Mouse (Mus musculus): ENCODE data around the gene 9130230L23Rik. TPM values are rescaled to one million over a fixed set of nuclear protein-coding genes. Genes with fewer than 3 reads are reported as not detected.

Gene 9130230L23Rik
- polyA plus RNA-seq, 1 experiment from 2014 or later, result not detected

DNA sequence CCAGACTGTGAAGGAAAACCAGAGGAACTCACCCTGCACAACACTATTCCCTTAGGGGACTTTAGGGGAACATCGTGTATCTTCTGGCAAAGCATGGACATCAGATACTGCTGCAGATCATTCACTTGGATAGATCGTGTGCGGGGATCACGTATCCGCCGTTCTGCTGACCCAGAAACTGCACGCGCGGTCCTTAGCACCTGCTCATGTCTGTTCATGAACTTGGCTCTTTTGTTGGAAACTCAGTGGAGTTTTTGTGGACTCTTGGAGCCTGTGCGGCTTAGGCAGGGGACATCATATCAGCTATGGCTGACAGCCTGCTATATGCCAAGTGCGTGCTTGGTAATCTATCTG, 43.5 kb downstream of the 9130230L23Rik start:
- Histone ChIP-seq H3K9me3 (replicated peaks; ENCODE audit: control insufficient read depth, low read length, poor library complexity, severe bottlenecking) (no peaks in the 10 kb centered on the region), H3K4me1 (ENCODE audit: control insufficient read depth, insufficient read depth, low read length) (0 out of 2 replicates have a peak, but pooled peaks cover 2% of the 10 kb centered on the region), H3K27me3 (ENCODE audit: control insufficient read depth, insufficient read depth, low read depth, low read length) (no peaks in the 10 kb centered on the region), H3K27ac (ENCODE audit: low read length) (no peak overlapping the region), H3K9ac (ENCODE audit: low read depth, low read length) (no peak overlapping the region), H3K4me2 (ENCODE audit: low read length) (no peak overlapping the region), H3K4me3 (ENCODE audit: low read depth, low read length) (no peak overlapping the region), H3K36me3 (ENCODE audit: control insufficient read depth, insufficient read depth, low read length) (no peaks in the 10 kb centered on the region)
- ATAC-seq, result no peak
- WGBS, result 90% methylated on average over 11 of the region's 11 CpGs

DNA sequence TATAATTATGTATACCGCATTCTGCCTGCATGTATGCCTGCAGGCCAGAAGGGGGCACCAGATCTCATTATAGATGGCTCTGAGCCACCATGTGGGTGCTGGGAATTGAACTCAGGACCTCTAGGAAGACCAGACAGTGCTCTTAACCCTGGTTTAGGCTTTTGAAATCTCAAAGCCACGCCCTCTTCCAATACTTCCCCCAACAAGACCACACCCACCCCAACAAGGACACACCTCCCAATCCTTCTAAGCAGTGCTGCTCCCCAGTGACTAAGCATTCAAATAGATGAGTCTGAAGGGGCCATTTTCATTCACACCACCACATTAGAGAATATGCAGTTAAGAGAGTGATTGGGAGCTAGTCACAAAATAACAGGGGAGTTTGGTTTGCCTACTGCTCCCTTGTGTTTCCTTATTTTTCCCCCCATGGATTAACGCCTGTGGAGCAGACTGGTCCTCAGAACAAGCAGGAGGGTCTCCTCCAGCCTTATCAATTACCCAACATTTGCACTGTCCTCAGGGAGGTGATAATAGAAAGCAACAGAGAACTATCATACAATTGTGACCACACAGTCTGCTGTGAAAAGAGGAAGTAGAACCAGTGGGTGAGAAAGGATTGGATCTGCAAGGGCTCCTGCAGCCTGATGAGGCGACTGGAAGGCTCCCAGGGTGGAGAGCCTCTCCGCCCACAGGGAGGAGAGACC, 44.0 kb downstream of the 9130230L23Rik start:
- no peak for ATAC-seq
- Histone ChIP-seq H3K4me3 (ENCODE audit: low read depth, low read length) (no peak overlapping the region), H3K4me2 (ENCODE audit: low read length) (no peak overlapping the region), H3K27ac (ENCODE audit: low read length) (no peak overlapping the region), H3K27me3 (ENCODE audit: control insufficient read depth, insufficient read depth, low read depth, low read length) (no peaks in the 10 kb centered on the region), H3K36me3 (ENCODE audit: control insufficient read depth, insufficient read depth, low read length) (no peaks in the 10 kb centered on the region), H3K9ac (ENCODE audit: low read depth, low read length) (no peak overlapping the region), H3K4me1 (ENCODE audit: control insufficient read depth, insufficient read depth, low read length) (peaks cover 7% of the 10 kb centered on the region), H3K9me3 (replicated peaks; ENCODE audit: control insufficient read depth, low read length, poor library complexity, severe bottlenecking) (no peaks in the 10 kb centered on the region)
- 84% methylated on average over 5 of the region's 5 CpGs for WGBS

DNA sequence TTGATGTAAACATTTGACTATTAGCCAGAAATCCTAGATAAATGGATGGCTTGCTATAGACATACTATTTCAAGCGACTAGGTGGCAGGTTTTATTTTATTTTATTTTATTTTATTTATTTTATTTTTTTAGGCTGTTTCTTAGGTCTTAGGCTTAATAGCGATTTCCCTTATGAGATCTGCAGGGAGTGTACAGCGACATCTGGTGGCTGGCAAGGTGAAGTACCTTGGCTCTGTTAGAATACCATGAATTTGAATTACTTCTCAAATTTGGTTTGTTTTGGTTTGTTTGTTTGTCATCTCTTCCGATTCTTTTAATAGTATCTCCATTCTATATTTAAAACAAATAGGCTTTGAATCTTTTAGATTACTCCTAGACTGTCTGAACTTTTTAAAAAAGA, 45.5 kb downstream of the 9130230L23Rik start:
- H3K27me3 ChIP-seq (ENCODE audit: control insufficient read depth, insufficient read depth, low read depth, low read length), result no peaks in the 10 kb centered on the region
- H3K9me3 ChIP-seq (replicated peaks; ENCODE audit: control insufficient read depth, low read length, poor library complexity, severe bottlenecking), result no peaks in the 10 kb centered on the region
- no peak overlapping the region for H3K4me2 ChIP-seq (ENCODE audit: low read length)
- no peak for ATAC-seq
- H3K4me3 ChIP-seq (ENCODE audit: low read depth, low read length), result no peak overlapping the region
- H3K27ac ChIP-seq (ENCODE audit: low read length), result no peak overlapping the region
- H3K36me3 ChIP-seq (ENCODE audit: control insufficient read depth, insufficient read depth, low read length), result no peaks in the 10 kb centered on the region
- WGBS, result 7% methylated on average over 4 of the region's 4 CpGs
- peaks cover 13% of the 10 kb centered on the region for H3K4me1 ChIP-seq (ENCODE audit: control insufficient read depth, insufficient read depth, low read length)
- H3K9ac ChIP-seq (ENCODE audit: low read depth, low read length), result no peak overlapping the region

DNA sequence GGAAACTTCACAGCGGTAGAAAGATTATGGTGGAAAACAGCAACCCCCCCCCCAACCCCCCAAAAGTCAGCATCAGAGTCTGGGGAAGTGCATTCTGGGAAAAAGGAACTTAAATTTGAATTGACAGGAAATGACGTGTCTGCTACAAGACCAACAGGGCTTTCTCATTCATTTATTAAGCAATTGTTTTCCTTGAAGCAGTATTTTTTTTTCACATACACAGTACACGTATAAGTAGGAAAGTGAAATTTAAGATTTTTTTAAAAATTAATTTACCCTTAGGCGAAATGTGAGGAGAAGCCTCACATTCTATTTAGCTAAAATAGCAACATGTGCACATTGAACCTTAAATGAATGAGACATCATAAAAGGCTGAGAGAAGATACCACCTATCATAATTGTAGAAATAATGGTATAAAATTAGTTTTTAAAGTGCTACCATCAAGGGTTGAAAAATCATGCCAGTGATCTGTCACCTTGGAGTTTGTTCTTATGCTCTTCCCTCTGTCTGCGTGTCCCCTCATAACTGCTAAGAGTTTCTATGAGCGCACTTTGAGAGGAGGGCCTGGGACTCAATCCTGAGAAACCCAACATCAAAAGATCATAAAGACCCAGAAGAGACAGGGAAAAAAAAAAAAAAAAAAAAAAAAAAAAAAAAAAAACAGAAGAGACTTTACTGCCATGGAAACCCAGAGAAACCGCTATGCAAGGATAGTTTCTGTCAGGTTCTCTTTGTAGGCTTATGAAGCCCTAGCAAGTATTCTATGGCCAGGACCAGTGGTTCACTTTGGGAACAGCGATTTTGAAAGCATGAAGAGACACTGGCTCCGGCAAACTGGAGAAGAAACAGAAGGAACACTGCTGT, 47.7 kb downstream of the 9130230L23Rik start:
- Histone ChIP-seq H3K27ac (ENCODE audit: low read length) (peak overlapping the region; percentile 82; the same call in 1 of the 2 replicates), H3K36me3 (ENCODE audit: control insufficient read depth, insufficient read depth, low read length) (no peaks in the 10 kb centered on the region)

DNA sequence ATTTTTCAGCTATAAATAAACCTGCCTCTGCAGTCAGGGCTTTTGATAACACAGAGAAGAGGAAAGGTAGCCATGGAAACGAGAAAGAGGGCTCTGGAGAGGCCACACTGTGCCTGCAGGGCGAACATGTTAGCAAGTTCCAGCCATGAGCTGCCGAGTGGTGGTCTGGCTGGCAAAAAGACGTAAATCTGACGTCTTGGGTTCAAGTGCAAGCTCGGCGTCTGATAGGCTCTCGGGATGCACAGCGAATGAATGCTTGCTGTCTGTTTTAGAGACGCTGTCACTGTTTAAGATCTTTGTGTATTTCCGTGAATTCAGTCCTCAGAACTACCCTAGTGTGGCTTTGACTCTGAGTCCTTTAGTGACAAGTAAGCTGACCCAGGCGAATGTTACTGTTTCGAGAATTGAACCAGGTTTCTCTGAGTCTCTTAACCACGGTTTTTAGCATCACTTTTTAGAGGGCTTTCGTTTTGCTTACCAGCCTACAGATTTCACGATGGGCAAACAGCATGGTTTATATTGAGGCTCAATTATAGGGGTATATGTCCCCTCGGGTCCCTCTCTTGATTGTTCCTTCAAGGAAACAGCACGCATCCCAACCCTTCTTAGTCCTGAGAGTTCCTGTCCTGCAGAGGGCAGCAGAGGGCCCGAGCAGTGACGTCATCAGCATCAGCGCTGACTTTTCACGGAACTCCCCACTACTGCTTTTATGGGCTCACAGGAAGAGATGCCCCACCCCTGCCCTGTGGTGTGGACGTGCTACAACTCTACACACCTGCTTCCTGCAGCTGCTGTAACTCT, 48.5 kb downstream of the 9130230L23Rik start:
- H3K36me3 ChIP-seq (ENCODE audit: control insufficient read depth, insufficient read depth, low read length), result no peaks in the 10 kb centered on the region
- H3K4me3 ChIP-seq (ENCODE audit: low read depth, low read length), result peak overlapping the region; percentile 22
- ATAC-seq, result peak; percentile 69
- no peaks in the 10 kb centered on the region for H3K9me3 ChIP-seq (replicated peaks; ENCODE audit: control insufficient read depth, low read length, poor library complexity, severe bottlenecking)
- peak overlapping the region; percentile 7; the same call in 1 of the 2 replicates for H3K9ac ChIP-seq (ENCODE audit: low read depth, low read length)
- peak overlapping the region; percentile 42 for H3K4me2 ChIP-seq (ENCODE audit: low read length)
- no peaks in the 10 kb centered on the region for H3K27me3 ChIP-seq (ENCODE audit: control insufficient read depth, insufficient read depth, low read depth, low read length)
- H3K4me1 ChIP-seq (ENCODE audit: control insufficient read depth, insufficient read depth, low read length), result peaks cover 16% of the 10 kb centered on the region
- 34% methylated on average over 23 of the region's 23 CpGs for WGBS
- peak overlapping the region; percentile 82 for H3K27ac ChIP-seq (ENCODE audit: low read length)

More for the DNA sequence above, 47.7 kb downstream of the 9130230L23Rik start:
- Histone ChIP-seq H3K9ac (ENCODE audit: low read depth, low read length) (no peak overlapping the region), H3K4me3 (ENCODE audit: low read depth, low read length) (peak overlapping the region; percentile 22), H3K4me2 (ENCODE audit: low read length) (peak overlapping the region; percentile 42), H3K9me3 (replicated peaks; ENCODE audit: control insufficient read depth, low read length, poor library complexity, severe bottlenecking) (no peaks in the 10 kb centered on the region), H3K27me3 (ENCODE audit: control insufficient read depth, insufficient read depth, low read depth, low read length) (no peaks in the 10 kb centered on the region), H3K4me1 (ENCODE audit: control insufficient read depth, insufficient read depth, low read length) (peaks cover 13% of the 10 kb centered on the region)
- ATAC-seq, result no peak
- 75% methylated on average over 9 of the region's 9 CpGs for WGBS

DNA sequence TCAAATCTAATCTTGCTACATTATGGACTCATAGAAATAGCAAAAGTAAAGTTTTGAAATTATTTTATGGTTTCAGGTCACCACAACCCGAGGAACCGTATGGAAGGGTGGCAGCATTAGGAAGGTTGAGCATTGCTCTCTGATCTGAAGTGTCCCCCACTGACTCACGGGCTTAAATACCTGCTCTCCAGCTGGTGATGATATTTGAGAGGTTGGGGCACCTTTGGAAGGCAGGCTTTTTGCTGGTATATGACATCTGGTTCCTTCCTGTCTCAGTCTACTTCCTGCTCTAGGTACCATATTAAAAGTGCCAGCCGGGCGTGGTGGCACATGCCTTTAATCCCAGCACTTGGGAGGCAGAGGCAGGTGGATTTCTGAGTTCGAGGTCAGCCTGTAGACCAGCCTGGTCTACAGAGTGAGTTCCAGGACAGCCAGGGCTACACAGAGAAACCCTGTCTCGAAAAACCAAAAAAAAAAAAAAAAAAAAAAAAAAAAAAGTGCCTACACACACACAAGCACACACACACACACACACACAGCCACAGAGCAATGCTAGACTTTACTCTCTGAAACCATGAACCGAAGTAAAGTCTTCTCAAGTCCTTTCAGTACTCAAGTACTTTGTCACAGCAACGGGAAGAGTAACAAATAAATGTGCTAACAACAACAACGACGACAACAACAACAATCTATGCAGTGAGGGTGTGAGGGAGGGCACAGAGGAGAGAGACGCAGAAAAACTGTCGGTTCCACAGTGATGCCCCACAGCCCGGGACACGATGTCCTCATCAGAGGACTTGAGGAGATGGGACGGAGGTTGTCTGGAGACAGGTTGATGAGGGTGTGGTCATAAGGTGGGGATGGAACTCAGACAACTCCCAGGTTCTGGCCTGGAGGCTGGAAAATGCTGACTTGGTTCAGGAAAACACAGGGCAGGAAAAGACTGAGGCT, 49.7 kb downstream of the 9130230L23Rik start:
- Histone ChIP-seq H3K4me2 (ENCODE audit: low read length) (peak overlapping the region; percentile 42), H3K9ac (ENCODE audit: low read depth, low read length) (peak overlapping the region; percentile 7; the same call in 1 of the 2 replicates), H3K9me3 (replicated peaks; ENCODE audit: control insufficient read depth, low read length, poor library complexity, severe bottlenecking) (no peaks in the 10 kb centered on the region), H3K27me3 (ENCODE audit: control insufficient read depth, insufficient read depth, low read depth, low read length) (no peaks in the 10 kb centered on the region), H3K4me1 (ENCODE audit: control insufficient read depth, insufficient read depth, low read length) (peaks cover 25% of the 10 kb centered on the region), H3K4me3 (ENCODE audit: low read depth, low read length) (no peak overlapping the region), H3K36me3 (ENCODE audit: control insufficient read depth, insufficient read depth, low read length) (no peaks in the 10 kb centered on the region), H3K27ac (ENCODE audit: low read length) (peak overlapping the region; percentile 82)
- 93% methylated on average over 16 of the region's 16 CpGs for WGBS
- ATAC-seq, result no peak

DNA sequence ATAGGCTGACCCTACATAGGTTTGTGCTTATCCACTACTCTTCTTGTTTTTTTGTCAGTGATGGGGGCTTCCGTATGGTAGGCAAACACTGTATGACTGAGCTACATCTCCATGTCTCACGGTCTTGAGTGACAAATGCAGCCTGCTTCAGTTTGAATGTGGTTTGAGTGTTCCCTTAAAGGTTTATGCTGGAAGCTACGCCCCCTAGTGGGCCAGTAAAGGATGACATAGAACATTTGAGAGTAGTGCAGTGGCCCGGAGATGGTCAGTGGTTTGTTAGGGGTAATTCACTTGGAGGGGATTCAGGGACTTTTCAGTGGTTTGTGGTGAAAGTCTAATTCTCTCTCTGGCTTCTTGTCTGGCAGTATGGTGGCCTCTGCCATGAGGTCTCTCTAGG, 52.6 kb downstream of the 9130230L23Rik start:
- Histone ChIP-seq H3K36me3 (ENCODE audit: control insufficient read depth, insufficient read depth, low read length) (no peaks in the 10 kb centered on the region), H3K27me3 (ENCODE audit: control insufficient read depth, insufficient read depth, low read depth, low read length) (no peaks in the 10 kb centered on the region), H3K4me1 (ENCODE audit: control insufficient read depth, insufficient read depth, low read length) (peaks cover 25% of the 10 kb centered on the region), H3K27ac (ENCODE audit: low read length) (peak overlapping the region; percentile 95), H3K9me3 (replicated peaks; ENCODE audit: control insufficient read depth, low read length, poor library complexity, severe bottlenecking) (no peaks in the 10 kb centered on the region), H3K4me2 (ENCODE audit: low read length) (no peak overlapping the region), H3K4me3 (ENCODE audit: low read depth, low read length) (no peak overlapping the region), H3K9ac (ENCODE audit: low read depth, low read length) (no peak overlapping the region)
- ATAC-seq, result no peak
- 75% methylated on average over 4 of the region's 4 CpGs for WGBS

Data from midbrain, embryonic 16.5 days (tissue).